Mouse (Mus musculus) heart, postnatal 0 days (tissue): ENCODE data around the gene Traf7.

Experiments used
- CTCF ChIP-seq: IDR thresholded peaks from 2 replicates; pipeline ENCODE4 v1.5.1; 2016; ENCODE audit warnings: antibody characterized with exemption, control low read depth, low read depth
- EP300 ChIP-seq: IDR thresholded peaks from 2 replicates; pipeline ENCODE4 v1.6.1; 2016; ENCODE audit warnings: antibody characterized with exemption, low read depth

- no peak for TF ChIP-seq CTCF
- no peak for TF ChIP-seq EP300
Measured at GRCm38 (mm10) chr17:24470701-24471527, 56.8 kb downstream of the Traf7 start.
